Mouse (Mus musculus) heart, postnatal 0 days (tissue): Measurements from ENCODE around the gene Fbxo44. TPM values are rescaled to one million over a fixed set of nuclear protein-coding genes. Genes with fewer than 3 reads are reported as not detected.

ENCODE experiments used
- ATAC-seq: fragments of 200-750 bp; cut with Nextera tagmentation; 2 replicates; pipeline ENCODE4 v1.8.0; 2017; ENCODE audit warnings: low read depth, moderate number of reproducible peaks, moderate library complexity; ENCODE audit not compliant: insufficient read depth
- DNase-seq: peaks from one replicate; pipeline ENCODE4 v3.0.0-alpha.2; 2016; ENCODE audit warnings: low spot score
- H3K27ac ChIP-seq: fragments of 300-500 bp; sonication (generic); 2 replicates; pipeline ENCODE4 v1.5.1; 2014; ENCODE audit warnings: low read depth, mild to moderate bottlenecking
- H3K27me3 ChIP-seq: fragments of 300-500 bp; sonication (generic); 2 replicates; pipeline ENCODE4 v1.6.1; 2014; ENCODE audit warnings: low read length, mixed read lengths; ENCODE audit not compliant: control insufficient read depth, insufficient read depth
- H3K36me3 ChIP-seq: fragments of 300-500 bp; sonication (generic); replicated peaks from 2 replicates; pipeline ENCODE4 v1.6.1; 2014; ENCODE audit warnings: low read length, mixed read lengths; ENCODE audit not compliant: control insufficient read depth, insufficient read depth
- H3K4me1 ChIP-seq: fragments of 300-500 bp; sonication (generic); 2 replicates; pipeline ENCODE4 v1.6.1; 2014; ENCODE audit warnings: antibody characterized with exemption; ENCODE audit not compliant: control insufficient read depth, insufficient read depth
- H3K4me2 ChIP-seq: fragments of 300-500 bp; sonication (generic); 2 replicates; pipeline ENCODE4 v1.6.1; 2014; ENCODE audit warnings: low read depth, mild to moderate bottlenecking, low read length, moderate library complexity
- H3K4me3 ChIP-seq: fragments of 300-500 bp; sonication (generic); 2 replicates; pipeline ENCODE4 v1.5.1; 2014; ENCODE audit warnings: low read depth, low read length
- H3K9ac ChIP-seq: fragments of 300-500 bp; sonication (generic); replicated peaks from 2 replicates; pipeline ENCODE4 v1.6.1; 2014; ENCODE audit warnings: low read depth, low read length, mixed read lengths
- H3K9me3 ChIP-seq: fragments of 300-500 bp; sonication (generic); replicated peaks from 2 replicates; pipeline ENCODE4 v1.6.1; 2016; ENCODE audit warnings: low read length; ENCODE audit not compliant: control insufficient read depth
- CTCF ChIP-seq: IDR thresholded peaks from 2 replicates; pipeline ENCODE4 v1.5.1; 2016; ENCODE audit warnings: antibody characterized with exemption, control low read depth, low read depth
- EP300 ChIP-seq: IDR thresholded peaks from 2 replicates; pipeline ENCODE4 v1.6.1; 2016; ENCODE audit warnings: antibody characterized with exemption, low read depth
- WGBS: fragments of 180-500 bp; shearing (Covaris S2); extraction: QIAGEN DNeasy Blood & Tissue Kit; methylation state at CpG from one replicate; pipeline ENCODE4 v1.1.7; 2014; 5-methylcytosine and 5-hydroxymethylcytosine counted together
- polyA plus RNA-seq: library from polyadenylated mRNA; unstranded; fragments of >200 nt; fragmentation: Nextera tagmentation; extraction: Ambion mirVana; gene quantifications from 2 replicates; pipeline ENCODE4 v1.2.1, GENCODE M21; 2015
- total RNA-seq: library from RNA; depleted of rRNA; stranded (reverse); fragments of >200 nt; gene quantifications from 2 replicates; pipeline ENCODE4 v1.2.3, GENCODE M21; 2014; ENCODE audit warnings: low replicate concordance

The Fbxo44 gene
- total and polyA plus RNA-seq, 2 experiments from 2014 or later: 32.1 to 88.4 TPM

- H3K27ac ChIP-seq: no peak overlapping the region
- no peaks in the 10 kb centered on the region; the same call in 1 of the 2 replicates for H3K27me3 ChIP-seq
- H3K36me3 ChIP-seq: peaks cover 18% of the 10 kb centered on the region; the same call in 1 of the 2 replicates
- no peak overlapping the region for H3K4me3 ChIP-seq
- no peak overlapping the region for H3K9ac ChIP-seq
- H3K4me2 ChIP-seq: no peak overlapping the region
- ATAC-seq (no peak), DNase-seq (no peak)
- 0 out of 2 replicates have a peak, but pooled peaks cover 5% of the 10 kb centered on the region for H3K4me1 ChIP-seq
- 89% methylated on average over 4 of the region's 4 CpGs for WGBS
- H3K9me3 ChIP-seq: no peaks in the 10 kb centered on the region
- no peak for TF ChIP-seq CTCF
- no peak for TF ChIP-seq EP300
These were observed 6.3 kb downstream of the Fbxo44 start for GRCm38 (mm10) chr4:148154006-148154405.

- no peak for DNase-seq
- ATAC-seq: no peak
- H3K9ac ChIP-seq: no peak overlapping the region
- no peaks in the 10 kb centered on the region for H3K9me3 ChIP-seq
- TF ChIP-seq EP300 (no peak), CTCF (no peak)
- WGBS: 80% methylated on average over 5 of the region's 5 CpGs
- H3K36me3 ChIP-seq: peaks cover 22% of the 10 kb centered on the region
- H3K4me1 ChIP-seq: no peaks in the 10 kb centered on the region
- H3K27me3 ChIP-seq: no peaks in the 10 kb centered on the region
- no peak overlapping the region for H3K4me3 ChIP-seq
- no peak overlapping the region for H3K4me2 ChIP-seq
- no peak overlapping the region for H3K27ac ChIP-seq
These were observed 7.7 kb downstream of the Fbxo44 start for GRCm38 (mm10) chr4:148152547-148152946.

GRCm38 (mm10) chr4:148151267-148152168 lies 8.8 kb downstream of the Fbxo44 start, which contains the start of gene Fbxo6:
TSS of gene Fbxo6 (minus strand) at chr4:148152140.
- DNase-seq (peak; percentile 87), ATAC-seq (peak; percentile 92)
- peak within 1 kb of the TSS; percentile 96 for H3K4me2 ChIP-seq
- no peaks in the 10 kb centered on the region for H3K27me3 ChIP-seq
- H3K9ac ChIP-seq: peak within 1 kb of the TSS; percentile 83
- H3K4me1 ChIP-seq: no peaks in the 10 kb centered on the region
- H3K4me3 ChIP-seq: peak within 1 kb of the TSS; percentile 81
- H3K27ac ChIP-seq: peak within 1 kb of the TSS; percentile 96
- under 1% methylated on average over 52 of the region's 67 CpGs for WGBS
- no peaks in the 10 kb centered on the region for H3K9me3 ChIP-seq
- TF ChIP-seq EP300 (no peak), CTCF (peak; percentile 76)
- H3K36me3 ChIP-seq: peaks cover 25% of the 10 kb centered on the region

GRCm38 (mm10) chr4:148150953-148151266 lies 9.4 kb downstream of the Fbxo44 start:
- Histone ChIP-seq H3K27me3 (no peaks in the 10 kb centered on the region), H3K27ac (peak overlapping the region; percentile 96), H3K4me3 (peak overlapping the region; percentile 81), H3K9ac (peak overlapping the region; percentile 83; the same call in 1 of the 2 replicates), H3K36me3 (peaks cover 30% of the 10 kb centered on the region), H3K4me2 (peak overlapping the region; percentile 96), H3K4me1 (no peaks in the 10 kb centered on the region), H3K9me3 (no peaks in the 10 kb centered on the region)
- TF ChIP-seq EP300 (no peak), CTCF (no peak)
- DNase-seq (no peak), ATAC-seq (no peak)
- 37% methylated on average over 3 of the region's 3 CpGs for WGBS

GRCm38 (mm10) chr4:148150242-148150641 lies 10.0 kb downstream of the Fbxo44 start:
- TF ChIP-seq CTCF (no peak), EP300 (no peak)
- no peak overlapping the region for H3K4me2 ChIP-seq
- H3K4me3 ChIP-seq: no peak overlapping the region
- H3K27ac ChIP-seq: no peak overlapping the region
- WGBS: 66% methylated on average over 7 of the region's 7 CpGs
- H3K27me3 ChIP-seq: no peaks in the 10 kb centered on the region
- no peak overlapping the region for H3K9ac ChIP-seq
- H3K36me3 ChIP-seq: peaks cover 30% of the 10 kb centered on the region
- DNase-seq: no peak
- no peaks in the 10 kb centered on the region for H3K9me3 ChIP-seq
- ATAC-seq: no peak
- no peaks in the 10 kb centered on the region for H3K4me1 ChIP-seq

- ATAC-seq (no peak), DNase-seq (no peak)
- H3K4me3 ChIP-seq: no peak overlapping the region
- TF ChIP-seq CTCF: no peak
- no peak for TF ChIP-seq EP300
- WGBS: 54% methylated on average over 12 of the region's 12 CpGs
- H3K36me3 ChIP-seq: peaks cover 38% of the 10 kb centered on the region
- no peaks in the 10 kb centered on the region for H3K4me1 ChIP-seq
- H3K9me3 ChIP-seq: no peaks in the 10 kb centered on the region
- H3K4me2 ChIP-seq: no peak overlapping the region
- no peaks in the 10 kb centered on the region for H3K27me3 ChIP-seq
- H3K27ac ChIP-seq: no peak overlapping the region
- H3K9ac ChIP-seq: no peak overlapping the region
These were observed 10.7 kb downstream of the Fbxo44 start for GRCm38 (mm10) chr4:148149540-148149939.
